ENCODE assay signal across 8 mouse cellular contexts in the genomic region with DNA sequence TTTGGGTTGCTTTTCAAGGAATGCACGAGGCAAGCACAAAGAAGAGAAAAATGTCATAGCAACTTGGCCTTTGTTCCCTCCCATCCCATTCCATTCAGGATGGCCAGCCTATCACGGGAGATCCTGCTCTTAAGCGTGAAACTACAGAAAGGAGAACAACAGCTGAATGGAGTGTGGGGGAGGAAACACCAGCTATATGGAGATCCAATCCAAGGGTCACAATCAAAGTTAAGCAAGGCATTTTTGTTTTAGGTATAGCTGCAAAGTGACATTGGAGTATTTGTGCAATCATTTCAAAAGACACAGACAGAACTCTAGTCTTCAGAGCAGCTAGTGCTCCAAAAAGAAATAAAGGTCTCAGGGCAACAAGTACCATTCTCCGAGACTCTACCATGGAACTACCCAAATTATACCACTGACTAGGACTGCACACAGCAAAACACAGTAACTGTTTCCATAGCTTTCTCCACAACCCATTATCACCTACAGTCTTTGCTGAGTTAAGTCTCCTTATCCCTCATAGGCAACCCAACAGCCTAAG. TPM values are rescaled to one million over a fixed set of nuclear protein-coding genes. Genes with fewer than 3 reads are reported as not detected.
A peak's percentile ranks its signal among the peaks of the same experiment; 100 is the strongest.
DNase-seq lines count a peak whose midpoint lies in the region; ATAC-seq and TF ChIP-seq lines count a peak whose summit lies in the region.

No protein-coding gene starts in this region.

- no peak for TF ChIP-seq CTCF in gastrocnemius, adult 2 months (IDR thresholded peaks at IDR 0.05)

- no peaks in the 10 kb centered on the region for H3K27me3 ChIP-seq in liver, embryonic 16.5 days (ENCODE audit: control insufficient read depth, insufficient read depth, low read depth, low read length)

- no peak for DNase-seq in gastrocnemius, adult 2 months
- no peak for DNase-seq in gastrocnemius, postnatal 10 days
- peak; percentile 82 for DNase-seq in ZHBTc4 (ENCODE audit: low read depth, low spot score)
- peak; percentile 19 for DNase-seq in heart, postnatal 4 days
- DNase-seq in ovary, postnatal 14 days (ENCODE audit: low spot score), result no peak
- DNase-seq in frontal cortex, adult 2 months (ENCODE audit: extremely low spot score in 1 of 2, low spot score in 1 of 2), result no peak
- DNase-seq in adrenal gland, adult 18-20 months (ENCODE audit: low spot score in 2 of 2), result no peak

- H3K4me1 ChIP-seq in liver, embryonic 16.5 days (ENCODE audit: control insufficient read depth, low read depth, low read length), result peaks cover 65% of the 10 kb centered on the region

- H3K9me3 ChIP-seq in liver, embryonic 16.5 days (replicated peaks; ENCODE audit: control insufficient read depth, low read length), result no peaks in the 10 kb centered on the region

- no peak for ATAC-seq in liver, embryonic 16.5 days (ENCODE audit: low read depth)

- intact Hi-C loops in gastrocnemius, adult 2 months (cut with DNase I), result no loop called here

- H3K36me3 ChIP-seq in liver, embryonic 16.5 days (ENCODE audit: control insufficient read depth, insufficient read depth), result no peaks in the 10 kb centered on the region

- H3K9ac ChIP-seq in liver, embryonic 16.5 days (ENCODE audit: low read depth, low read length), result peak overlapping the region; percentile 100

- 14% methylated on average over 4 of the region's 4 CpGs for WGBS in liver, embryonic 16.5 days (ENCODE audit: insufficient replicate concordance)

- H3K4me2 ChIP-seq in liver, embryonic 16.5 days (ENCODE audit: low read depth, low read length), result peak overlapping the region; percentile 91

- peak overlapping the region; percentile 98 for H3K4me3 ChIP-seq in gastrocnemius, adult 2 months
- peak overlapping the region; percentile 99 for H3K4me3 ChIP-seq in liver, embryonic 16.5 days (ENCODE audit: low read depth, low read length)

- peak overlapping the region; percentile 95 for H3K27ac ChIP-seq in gastrocnemius, adult 2 months
- H3K27ac ChIP-seq in liver, embryonic 16.5 days (ENCODE audit: low read length), result peak overlapping the region; percentile 94

RNA-seq across cellular contexts. Expression of a gene that starts 1.9 kb away (rescaled TPM):
- total RNA-seq in gastrocnemius, adult 2 months (2021), result 10 to 100 TPM; 60.3 to 62.1 TPM
- total RNA-seq in gastrocnemius, postnatal 10 days (2021), result 10 to 100 TPM; 52.0 to 65.8 TPM
- total RNA-seq in heart, postnatal 4 days (2021), result 10 to 100 TPM; 85.2 to 86.3 TPM
- polyA plus RNA-seq in liver, embryonic 16.5 days (2015; fragmentation: Nextera tagmentation; extraction: Ambion mirVana), result 7.8 and 8.6 TPM in 2 replicates
- 97.3 and 101 TPM in 2 replicates for polyA plus RNA-seq in frontal cortex, adult 2 months (2012; rRNA removed)
- total RNA-seq in adrenal gland, adult 18-20 months (2021), result 10 to 100 TPM; 69.1 to 93.7 TPM

RNA-seq across cellular contexts. Expression of a gene that starts 22.6 kb away (rescaled TPM):
- total RNA-seq in gastrocnemius, adult 2 months (2021), result 10 to 100 TPM; 67.4 to 74.9 TPM
- total RNA-seq in gastrocnemius, postnatal 10 days (2021), result 10 to 100 TPM; 49.6 to 56.8 TPM
- total RNA-seq in heart, postnatal 4 days (2021), result 10 to 100 TPM; 68.5 to 76.5 TPM
- 19.9 and 20.7 TPM in 2 replicates for polyA plus RNA-seq in liver, embryonic 16.5 days (2015; fragmentation: Nextera tagmentation; extraction: Ambion mirVana)
- 90.1 and 103 TPM in 2 replicates for polyA plus RNA-seq in frontal cortex, adult 2 months (2012; rRNA removed)
- 10 to 100 TPM; 86.9 to 88.3 TPM for total RNA-seq in adrenal gland, adult 18-20 months (2021)

Comparison
In these comparisons a context has a peak if more than half of its experiments do, and no peak if none do; other contexts are left out.
1. DNase-seq: peak in ZHBTc4 (single experiment) and heart, postnatal 4 days (single experiment); none in gastrocnemius, adult 2 months (single experiment), gastrocnemius, postnatal 10 days (single experiment), ovary, postnatal 14 days (single experiment), frontal cortex, adult 2 months (0 of 2) and adrenal gland, adult 18-20 months (0 of 2).